Mouse (Mus musculus) heart, postnatal 14 days (tissue): ENCODE results near the gene Dxo. TPM values are rescaled to one million over a fixed set of nuclear protein-coding genes. Genes with fewer than 3 reads are reported as not detected.
"Not testable (repeated sequence)": the region's sequence is repeated elsewhere in the genome, so short reads cannot be mapped to it uniquely, and the experiment has no call there.

ENCODE experiments used
- DNase-seq, 2 experiments: peaks; one replicate each; pipeline ENCODE4 v3.0.0; 2021 to 2022
- intact Hi-C: fragments of 180-260 bp; cut with DNase I; formaldehyde crosslinking; loops from one replicate; pipeline ENCODE4 v1.15.1; 2025
- long read RNA-seq, 2 experiments: library from polyadenylated mRNA; stranded (forward); transcript quantifications; one replicate each; pipeline ENCODE4 v2.0.0; 2021
- total RNA-seq, 2 experiments: library from RNA; stranded (reverse); gene quantifications; 2 replicates each; pipeline ENCODE4 v1.2.3; 2021

Dxo gene
- total RNA-seq = 10 to 100 TPM; 17.5 to 18.2 TPM
- long read RNA-seq, experiment 1, transcript Dxo-211 (7 exons, 1,447 nt) = major isoform, 7 of 15 reads
- long read RNA-seq, experiment 1, partial matches to known transcripts = 2 of 15 reads
- long read RNA-seq, experiment 1, other reads (novel, unspliced or antisense) = 2 of 15 reads
- long read RNA-seq, experiment 2, transcript Dxo-211 (7 exons, 1,447 nt) = major isoform, 5 of 14 reads
- long read RNA-seq, experiment 2, partial matches to known transcripts = 3 of 14 reads
- long read RNA-seq, experiment 2, other reads (novel, unspliced or antisense) = 2 of 14 reads

DNA sequence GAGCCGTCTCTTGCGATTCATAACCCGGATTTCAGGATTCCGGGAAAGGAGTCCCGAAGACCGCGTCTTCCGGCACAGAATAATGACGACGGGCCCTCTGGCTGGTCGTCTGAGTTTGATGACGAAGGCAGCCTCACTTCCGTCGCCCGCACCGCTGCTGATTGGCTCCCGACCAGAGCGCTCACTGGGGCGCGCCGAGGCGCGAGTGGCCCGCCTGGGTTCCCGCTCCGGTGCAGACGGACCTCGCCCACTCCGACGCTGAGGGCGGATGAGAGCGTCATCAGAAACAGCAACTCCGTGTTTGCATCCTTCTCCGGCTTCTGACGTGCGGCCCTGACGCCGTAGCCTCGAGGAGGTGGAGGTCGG lies at the start of gene Dxo, which contains the start of gene Stk19:
TSS of gene Dxo (plus strand) at position 164 of the 366 bp plus-strand sequence.
TSS of gene Stk19 (minus strand) at position 90 of the 366 bp plus-strand sequence.
- intact Hi-C loops = no loop called here

DNA sequence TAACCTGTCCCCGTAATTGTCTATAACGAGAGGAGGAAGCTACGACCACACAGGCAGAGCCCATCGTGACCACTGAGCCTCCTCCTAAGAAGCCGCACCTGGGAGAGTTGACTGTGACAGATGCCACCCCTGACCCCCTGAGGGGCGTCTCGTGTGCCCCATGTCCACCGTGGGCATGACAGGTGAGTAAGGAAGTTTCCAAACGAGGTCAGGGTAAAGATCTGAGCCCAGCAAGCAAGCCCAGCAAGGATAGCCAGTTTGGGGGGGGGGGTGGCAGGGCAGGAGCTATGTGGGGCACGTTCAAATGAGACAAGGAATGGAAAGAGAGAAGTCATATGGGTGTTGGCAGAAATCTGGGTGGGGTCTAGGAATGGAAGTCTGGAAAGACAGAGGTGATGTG lies 41.8 kb upstream of the Dxo start:
- DNase-seq = no peak
- intact Hi-C loops = no loop called here

More for the DNA sequence above, at the start of gene Dxo, which contains the start of gene Stk19:
- DNase-seq = peak; percentile 94 to 98

DNA sequence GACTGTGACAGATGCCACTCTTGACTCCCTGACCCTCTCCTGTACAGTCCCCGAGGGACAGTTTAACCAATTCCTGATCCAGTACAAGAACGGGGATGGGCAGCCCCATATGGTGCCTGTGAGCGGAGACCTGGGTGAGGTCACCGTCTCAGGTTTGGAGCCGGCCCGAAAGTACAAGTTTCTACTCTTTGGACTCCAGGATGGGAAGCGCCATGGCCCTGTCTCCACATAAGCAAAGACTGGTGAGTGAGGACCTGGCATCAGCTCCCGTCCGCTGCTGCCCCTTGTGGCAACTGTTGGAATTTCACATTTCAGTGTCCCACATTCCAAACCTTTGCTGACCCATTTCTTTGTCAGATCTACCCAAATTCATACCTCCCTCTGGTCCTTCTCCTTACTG lies 41.2 kb upstream of the Dxo start:
- DNase-seq = peak; percentile 49 to 74

DNA sequence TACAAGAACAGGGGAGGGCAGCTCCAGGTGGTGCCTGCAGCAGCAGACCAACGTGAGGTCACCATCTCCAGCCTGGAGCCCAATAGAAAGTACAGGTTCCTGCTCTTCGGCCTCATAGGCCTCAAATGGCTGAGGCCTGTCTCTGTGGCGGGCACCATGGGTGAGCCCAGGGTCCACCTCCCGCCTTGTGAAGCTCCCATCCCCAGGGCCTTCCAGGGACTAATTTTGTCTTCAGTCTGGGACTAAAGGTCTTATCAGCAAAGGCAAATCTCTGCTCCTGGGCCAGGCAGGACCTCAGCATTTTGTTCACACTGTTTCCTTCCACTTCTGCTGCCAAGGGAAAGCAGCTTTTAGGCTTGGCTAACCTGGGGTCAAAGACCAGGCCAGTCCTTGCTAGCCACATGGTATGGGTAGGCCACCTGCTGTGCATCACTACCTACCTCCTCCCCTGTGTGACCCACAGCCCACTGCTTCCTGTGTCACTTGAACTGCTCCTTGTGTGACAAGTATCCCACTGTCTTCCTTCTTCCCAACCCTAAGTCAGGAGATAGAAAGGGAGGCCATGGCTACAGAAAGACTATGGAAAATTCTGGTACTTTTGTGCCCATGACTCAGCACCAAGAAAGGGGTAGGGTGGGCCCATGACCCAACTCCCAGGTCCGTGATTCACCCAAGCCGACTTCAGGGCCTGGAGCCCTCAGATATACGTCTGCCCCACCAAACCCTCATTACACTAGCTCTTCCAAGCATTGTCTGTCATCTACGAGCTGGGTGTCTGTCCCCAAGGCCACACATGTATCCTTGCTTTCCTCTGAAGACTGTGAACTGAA lies 40.3 kb upstream of the Dxo start:
- intact Hi-C loops = no loop called here
- DNase-seq = no peak

More for the DNA sequence above, 41.2 kb upstream of the Dxo start:
- intact Hi-C loops = no loop called here

DNA sequence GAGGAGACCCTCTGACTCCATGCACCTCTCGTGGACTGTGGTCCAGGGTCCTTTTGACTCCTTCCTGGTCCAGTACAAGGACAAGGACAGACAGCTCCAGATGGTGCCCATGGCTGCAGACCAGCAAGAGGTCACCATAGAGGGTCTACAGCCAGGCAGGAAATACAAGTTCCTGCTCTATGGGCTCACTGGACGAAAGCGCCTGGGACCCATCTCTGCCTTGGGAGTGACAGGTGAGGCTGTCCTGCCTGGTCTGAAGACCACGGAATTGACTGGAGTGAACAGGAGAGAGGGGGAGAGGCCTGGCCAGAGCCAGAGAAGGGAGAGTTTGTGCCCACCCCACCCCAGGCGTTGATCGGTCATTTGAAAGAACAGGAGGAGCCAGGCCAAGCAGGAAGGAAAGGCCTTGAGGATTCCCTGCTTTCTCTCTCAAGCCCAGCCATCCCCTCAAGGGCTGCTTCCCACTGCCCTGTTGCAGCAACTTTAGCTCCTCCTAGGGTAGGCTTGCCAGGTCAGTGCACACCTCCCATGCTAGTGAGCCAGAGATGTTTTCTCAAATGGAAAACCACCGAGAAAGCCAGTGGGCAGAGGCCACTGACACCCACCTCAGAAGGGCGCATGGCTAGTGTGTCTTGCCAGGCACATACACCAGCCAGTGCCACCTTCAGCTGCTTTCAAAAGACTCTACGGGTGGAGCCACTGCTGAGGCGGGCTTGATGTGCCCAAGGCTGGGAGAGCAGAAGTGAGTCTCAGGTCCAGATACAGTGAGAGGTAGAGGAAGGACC lies 39.4 kb upstream of the Dxo start:
- DNase-seq, intact Hi-C loops: not testable (repeated sequence)

DNA sequence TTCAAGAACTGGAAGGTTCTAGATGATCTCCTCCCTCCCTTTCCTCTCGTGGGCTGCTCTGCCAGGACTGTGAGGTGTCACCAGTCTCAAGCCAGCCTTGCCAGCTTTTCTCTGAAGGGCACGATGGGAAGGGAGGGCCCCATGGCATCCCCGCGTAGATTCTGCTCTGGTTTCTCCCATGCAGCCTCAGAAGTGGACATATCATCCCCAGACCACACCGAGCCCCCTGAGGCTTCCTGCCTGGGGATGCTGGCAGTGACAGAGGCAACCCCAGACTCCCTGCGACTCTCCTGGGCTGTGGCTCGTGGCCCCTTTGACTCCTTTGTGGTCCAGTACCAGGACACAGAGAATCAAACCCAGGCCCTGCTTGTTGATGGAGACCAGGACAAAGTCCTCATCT lies 38.7 kb upstream of the Dxo start:
- intact Hi-C loops = loop anchor here (2.0 kb wide), 1 partner anchor 83 kb away; no protein-coding TSS in a partner anchor
- not testable (repeated sequence) for DNase-seq

DNA sequence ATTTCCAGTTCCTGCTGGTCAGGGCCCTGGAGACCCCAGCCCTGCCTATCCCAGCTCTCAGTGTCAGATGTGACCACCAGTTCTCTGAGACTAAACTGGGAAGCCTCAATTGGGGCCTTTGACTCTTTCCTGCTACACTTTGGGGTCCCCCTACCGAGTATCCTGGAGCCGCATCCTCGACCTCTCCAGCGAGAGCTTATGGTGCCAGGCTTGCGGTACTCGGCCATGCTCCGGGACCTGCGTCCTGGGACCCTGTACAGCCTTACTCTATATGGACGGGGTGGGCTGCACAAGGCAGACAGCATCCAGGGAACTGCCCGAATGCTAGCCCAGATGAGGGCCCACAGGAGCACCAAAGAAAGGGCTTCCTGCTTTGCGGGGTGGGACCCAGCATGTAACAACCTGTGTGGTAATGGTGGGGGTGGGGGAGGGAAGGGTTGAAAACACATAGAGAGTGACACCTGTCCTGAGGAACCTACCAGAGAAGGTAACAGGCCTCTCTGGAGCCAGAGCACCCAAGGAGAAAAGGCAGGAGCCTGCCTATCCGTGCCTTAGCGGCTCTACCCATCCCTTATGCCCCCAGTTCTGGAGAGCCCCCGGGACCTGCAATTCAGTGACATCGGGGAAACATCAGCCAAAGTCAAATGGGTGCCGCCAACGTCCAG lies 37.8 kb upstream of the Dxo start:
- intact Hi-C loops = loop anchor here (2.0 kb wide), 1 partner anchor 84 kb away; no protein-coding TSS in a partner anchor
- no peak for DNase-seq

DNA sequence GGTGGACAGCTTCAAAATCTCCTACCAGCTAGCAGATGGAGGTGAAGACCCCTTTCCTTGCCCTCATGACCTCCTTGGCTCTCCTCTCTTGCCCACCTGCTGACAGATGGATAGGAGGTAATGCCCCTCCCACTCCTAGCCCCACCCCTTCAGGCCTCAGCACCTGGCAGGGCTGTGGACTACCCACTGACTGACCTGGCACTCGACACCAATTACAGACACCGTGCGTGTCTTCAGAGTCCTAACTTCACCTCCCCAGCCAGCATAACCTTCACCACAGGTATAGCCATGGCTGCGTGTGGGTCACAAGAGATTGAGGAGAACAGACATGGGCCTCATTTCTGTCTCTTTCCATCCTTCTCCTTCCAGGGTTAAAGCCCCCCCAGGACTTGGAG lies 37.3 kb upstream of the Dxo start:
- intact Hi-C loops = loop anchor here (2.0 kb wide), 1 partner anchor 85 kb away; no protein-coding TSS in a partner anchor
- no peak for DNase-seq

DNA sequence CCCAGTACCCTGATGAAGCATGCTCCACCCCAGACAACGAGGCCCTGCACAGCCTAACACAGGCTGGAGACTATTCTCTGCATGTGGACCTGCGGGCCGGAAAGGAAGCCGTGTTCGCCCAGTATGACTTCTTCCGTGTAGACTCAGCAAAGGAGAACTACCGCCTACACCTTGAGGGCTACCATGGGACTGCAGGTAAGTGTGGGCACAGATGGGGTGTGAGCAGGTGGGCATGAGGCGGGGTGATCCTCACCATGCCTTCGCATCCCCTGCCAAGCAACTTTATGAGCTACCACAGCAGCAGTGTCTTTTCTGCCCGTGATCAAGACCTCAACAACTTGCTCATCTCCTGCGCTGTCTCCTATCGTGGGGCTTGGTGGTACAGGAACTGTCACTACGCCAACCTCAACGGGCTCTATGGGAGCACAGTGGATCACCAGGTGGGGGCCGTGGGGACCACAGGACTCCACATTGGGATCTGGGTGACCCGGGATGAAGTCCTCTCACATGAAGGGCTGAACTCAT lies 36.0 kb upstream of the Dxo start:
- not testable (repeated sequence) for DNase-seq

DNA sequence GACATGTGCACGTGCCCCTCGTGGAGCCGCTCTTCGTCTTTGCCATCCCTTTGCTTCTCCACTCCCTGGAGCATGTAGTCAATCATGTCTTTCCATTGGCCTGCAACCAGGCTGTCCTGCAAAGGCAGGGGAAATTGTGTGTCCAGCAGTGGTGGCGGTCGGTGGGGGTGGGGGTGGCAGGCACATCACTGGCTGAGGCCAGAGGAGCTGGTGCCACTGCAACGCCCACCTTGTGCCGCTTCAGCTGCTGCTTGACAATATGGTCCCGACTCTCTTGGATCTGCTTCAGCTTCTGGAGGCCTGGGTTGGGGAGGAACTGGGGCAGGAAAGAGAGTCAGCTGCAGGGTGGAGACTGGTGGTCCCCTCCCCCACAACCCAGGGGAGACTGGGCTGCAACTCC lies 34.1 kb upstream of the Dxo start:
- intact Hi-C loops, DNase-seq: not testable (repeated sequence)

More for the DNA sequence above, 36.0 kb upstream of the Dxo start:
- intact Hi-C loops = not testable (repeated sequence)

DNA sequence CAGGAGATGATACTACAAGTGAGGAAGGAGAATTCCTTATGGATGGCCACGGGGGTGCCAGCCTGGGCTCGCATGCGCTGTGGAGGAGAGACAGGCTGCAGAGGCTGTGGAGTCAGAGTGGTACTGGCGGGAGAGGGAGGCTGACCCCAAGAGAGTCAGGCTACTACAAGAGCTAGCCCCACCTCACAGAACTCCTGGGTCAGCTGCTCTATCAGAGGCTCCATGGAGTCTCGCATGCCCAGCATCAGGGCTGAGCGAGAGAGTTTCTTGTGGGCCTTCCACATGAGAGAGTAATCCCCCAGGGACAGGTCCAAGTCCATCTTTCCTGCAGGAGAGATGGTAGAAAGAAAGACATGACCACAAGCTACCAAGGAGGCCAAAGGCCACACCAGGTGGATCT lies 33.5 kb upstream of the Dxo start:
- DNase-seq, intact Hi-C loops: not testable (repeated sequence)

DNA sequence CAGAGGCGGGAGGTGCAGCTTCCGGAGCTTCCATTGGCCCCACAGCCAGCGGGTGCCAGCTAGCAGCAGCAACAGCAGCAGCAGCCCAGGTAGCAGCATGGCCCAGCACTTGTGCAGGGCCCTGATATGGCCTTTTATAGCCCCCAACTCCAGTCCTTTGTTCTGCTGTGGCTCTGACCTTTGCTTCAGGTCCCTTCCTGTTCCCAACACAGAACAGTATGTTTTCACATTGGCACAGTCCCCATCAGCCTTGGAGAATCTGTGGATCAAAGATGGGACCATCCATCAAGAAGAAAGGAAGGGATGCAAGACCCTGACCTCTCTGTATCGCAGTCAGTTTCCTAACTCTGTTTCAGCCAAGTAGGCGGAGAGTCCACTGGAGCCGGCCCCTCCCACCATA lies 32.5 kb upstream of the Dxo start, which contains the start of gene Cyp21a1:
TSS of gene Cyp21a1 (minus strand) at position 261 of the 400 bp plus-strand sequence.
- DNase-seq, intact Hi-C loops: not testable (repeated sequence)

DNA sequence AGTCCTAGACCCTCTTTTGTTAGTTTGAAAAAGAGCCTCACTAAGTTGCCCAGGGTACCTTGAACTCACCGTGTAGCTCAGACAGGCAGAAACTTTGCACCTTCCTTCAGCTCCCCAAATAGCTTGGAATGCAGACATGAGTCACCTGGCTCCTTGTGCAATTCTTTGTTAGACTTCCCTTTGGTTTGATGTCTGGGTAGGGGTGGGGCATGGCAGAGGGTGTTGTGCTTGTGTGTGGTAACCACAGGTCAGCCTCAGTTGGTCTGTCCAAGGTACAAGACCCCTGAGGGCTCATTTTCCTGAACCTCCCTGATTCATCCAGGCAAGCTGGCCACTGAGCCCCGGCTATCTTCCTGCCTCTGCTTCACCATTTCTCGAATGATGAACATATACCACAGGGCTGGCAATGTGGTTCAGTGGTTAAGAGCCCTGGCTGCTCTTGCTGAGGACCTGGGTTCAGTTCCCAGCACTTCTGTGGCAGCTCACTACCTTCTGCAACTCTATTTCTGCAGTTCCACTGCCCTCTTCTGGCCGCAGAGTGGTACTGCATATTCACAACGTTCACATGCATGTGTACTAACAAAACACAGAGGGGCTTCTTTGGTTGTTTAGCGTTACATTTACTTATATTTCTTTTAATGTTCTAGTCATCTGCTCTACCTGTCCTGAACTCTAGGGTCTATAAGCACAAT lies 31.8 kb upstream of the Dxo start:
- intact Hi-C loops = no loop called here
- DNase-seq = no peak

DNA sequence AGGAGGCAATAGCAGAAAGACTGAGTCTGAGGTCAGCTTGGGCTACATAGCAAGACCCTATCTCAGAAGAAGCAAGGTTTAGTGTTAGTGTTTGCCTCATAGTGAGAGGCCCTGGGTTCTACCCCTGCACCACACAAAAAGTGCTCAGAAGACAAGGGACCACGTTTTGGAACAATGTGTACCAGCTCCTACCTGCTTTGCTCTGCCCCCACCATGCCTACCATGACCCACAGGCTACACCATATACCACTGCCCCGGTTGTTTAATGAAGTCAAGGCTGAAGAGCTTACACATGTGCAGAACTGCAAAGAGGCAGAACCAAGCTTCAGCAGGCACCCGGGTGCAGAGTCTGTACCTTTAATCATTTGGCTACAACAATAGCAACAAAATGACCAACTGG lies 29.6 kb upstream of the Dxo start:
- intact Hi-C loops = no loop called here
- no peak for DNase-seq

DNA sequence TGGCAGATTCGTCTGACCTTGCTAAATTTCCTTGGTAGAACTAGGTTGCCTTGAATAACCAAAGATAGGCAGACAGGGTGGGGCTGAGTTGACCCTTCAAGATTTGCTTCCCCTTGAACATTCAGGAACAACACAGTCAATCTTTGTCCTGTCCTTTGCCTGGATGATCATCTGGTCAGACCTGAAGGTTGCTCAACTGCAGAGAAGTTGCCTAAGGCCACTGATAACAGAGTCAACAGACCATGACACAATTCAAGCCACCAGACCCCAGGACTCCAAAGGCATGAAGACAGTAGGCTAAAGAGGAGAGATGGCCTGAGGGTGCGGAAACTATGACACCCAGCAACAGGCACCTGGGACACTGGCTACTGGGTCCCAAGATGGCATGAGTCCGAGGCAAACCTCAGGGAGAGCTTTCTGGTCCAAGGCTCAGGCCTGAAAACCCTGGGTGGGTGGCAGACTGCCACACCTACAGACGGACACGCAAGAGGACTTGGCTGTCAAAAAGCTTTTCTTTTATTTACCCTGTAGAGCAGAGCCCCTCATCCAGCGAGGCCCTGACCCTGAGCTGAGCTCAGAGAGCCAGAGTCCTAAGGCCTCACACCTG lies 28.1 kb upstream of the Dxo start:
- intact Hi-C loops = no loop called here
- no peak for DNase-seq

DNA sequence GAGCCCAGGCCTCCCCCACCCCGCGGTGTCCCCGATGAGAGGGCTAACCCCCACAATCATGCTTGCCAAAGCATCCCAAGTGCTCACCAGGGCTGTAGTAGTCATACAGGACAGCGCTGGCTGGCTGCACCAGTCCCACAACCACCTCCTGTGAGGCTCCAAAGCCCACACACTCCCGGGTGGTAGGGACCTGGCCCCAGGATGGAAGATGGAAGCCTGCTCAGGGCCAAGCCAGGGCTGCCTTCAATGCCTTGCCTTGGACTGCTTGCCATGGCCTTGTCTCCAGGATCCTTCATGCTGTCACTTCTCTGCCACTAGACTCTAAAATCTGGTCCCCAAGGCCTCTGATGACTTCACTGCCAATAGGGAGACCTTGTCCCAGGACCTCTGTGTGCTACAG lies 26.4 kb upstream of the Dxo start:
- DNase-seq = not testable (repeated sequence)
- intact Hi-C loops = loop anchor here (5.0 kb wide), 2 partner anchors 78 to 158 kb away; no protein-coding TSS in a partner anchor

DNA sequence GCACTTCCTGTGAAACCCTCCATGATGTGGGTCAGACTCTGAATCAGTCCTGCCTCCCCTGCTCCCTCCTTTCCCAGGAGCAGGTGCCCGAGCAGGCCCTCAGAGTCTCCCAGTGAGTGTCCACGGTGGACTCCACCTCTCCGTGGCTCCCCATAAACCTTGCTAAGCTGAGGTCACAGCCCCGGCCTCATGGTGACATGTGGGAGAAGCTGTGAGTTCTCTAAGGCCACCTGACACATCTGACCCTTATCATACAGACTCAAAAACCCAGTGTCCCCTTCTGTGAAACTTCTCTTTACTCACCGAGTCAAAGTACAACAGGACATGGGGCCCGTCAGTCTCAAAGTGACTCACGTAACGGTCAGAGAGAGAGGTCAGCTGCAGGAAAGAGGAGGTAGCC lies 26.0 kb upstream of the Dxo start:
- not testable (repeated sequence) for DNase-seq
- intact Hi-C loops = loop anchor here (5.0 kb wide), 2 partner anchors 79 to 159 kb away; no protein-coding TSS in a partner anchor

DNA sequence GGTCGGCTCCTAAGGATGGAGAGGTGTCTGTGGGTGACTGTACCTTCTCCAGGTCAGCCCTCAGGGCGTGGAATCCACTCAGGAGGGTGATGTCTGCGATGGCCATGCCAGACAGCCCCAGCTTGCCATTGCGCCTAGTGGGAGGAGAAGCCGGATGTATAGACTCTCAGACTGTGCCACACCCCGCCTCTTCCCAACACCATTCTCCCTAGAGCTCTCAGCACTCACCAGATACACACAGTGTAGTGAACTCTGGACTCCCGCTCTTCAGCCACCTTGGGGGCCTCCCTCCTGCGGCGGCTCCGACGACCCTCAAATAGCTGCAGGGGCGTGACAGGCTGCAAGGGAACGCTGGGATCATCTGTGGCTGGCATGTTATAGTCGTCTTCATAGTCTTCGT lies 25.5 kb upstream of the Dxo start:
- DNase-seq = no peak
- intact Hi-C loops = loop anchor here (5.0 kb wide), 2 partner anchors 79 to 159 kb away; no protein-coding TSS in a partner anchor
